Mouse (Mus musculus) cerebellum, adult 2 months (tissue): ENCODE results near the gene Myt1l.

Experiments
- CTCF ChIP-seq: fragments of 200-500 bp; IDR thresholded peaks from 2 replicates; pipeline ENCODE4 v1.5.1; 2011; ENCODE audit warnings: low read depth, mild to moderate bottlenecking, control low read depth, low read length, moderate library complexity, borderline replicate concordance; ENCODE audit not compliant: insufficient read depth
- POLR2A ChIP-seq: fragments of 200-500 bp; IDR thresholded peaks from 2 replicates; pipeline ENCODE4 v1.6.1; 2011; ENCODE audit warnings: low read length, control low read depth, borderline replicate concordance; ENCODE audit not compliant: insufficient read depth

- TF ChIP-seq CTCF (no peak), POLR2A (no peak)
These were observed 295.7 kb downstream of the Myt1l start for GRCm38 (mm10) chr12:29823766-29824417.
